Mouse (Mus musculus) T-helper 1 cell (primary cell): ENCODE data around the gene A830018L16Rik.
"Not testable (repeated sequence)": the region's sequence is repeated elsewhere in the genome, so short reads cannot be mapped to it uniquely, and the experiment has no call there.

ENCODE experiments used
- in situ Hi-C: fragments of 300-600 bp; cut with MboI, MseI; formaldehyde crosslinking; loops from one replicate; pipeline ENCODE4 v1.15.1; 2025; ENCODE audit warnings: high pct_unique_total_duplicates

The A830018L16Rik gene

DNA sequence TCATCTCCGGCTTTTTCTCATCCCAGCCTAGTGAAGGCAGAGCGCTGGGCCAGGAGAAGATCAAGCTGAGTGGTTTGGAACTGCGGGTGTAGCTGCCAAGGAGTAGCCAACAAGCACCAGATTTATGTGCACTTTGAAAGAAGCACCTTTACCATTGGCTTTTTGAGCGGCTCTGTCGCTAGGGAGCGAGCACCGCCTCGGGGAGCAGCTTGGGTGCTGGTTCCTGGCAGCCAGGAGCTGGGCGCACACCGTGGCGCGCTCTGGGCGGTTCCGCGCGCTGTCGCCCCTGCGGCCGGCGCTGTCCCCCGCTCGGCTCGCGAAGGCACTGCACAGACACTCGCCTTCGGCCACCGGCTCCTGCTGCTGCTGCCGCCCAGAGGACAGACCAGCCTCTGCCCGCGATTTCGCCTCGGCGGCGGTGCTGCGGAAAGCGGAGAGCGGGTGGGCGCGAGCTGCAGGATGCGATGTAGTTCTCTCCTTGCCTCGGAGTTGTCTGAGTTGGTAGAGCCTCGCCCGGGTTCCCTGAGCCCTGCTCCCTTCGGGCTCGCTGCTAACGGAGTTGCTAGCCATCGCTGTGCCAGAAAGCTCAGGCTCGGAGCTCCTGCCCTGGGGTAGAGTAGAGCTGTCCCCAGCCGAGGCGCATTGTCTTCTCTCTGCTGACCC is at the start of gene A830018L16Rik:
Gene A830018L16Rik (plus strand): TSS at position 212 of the 663 bp plus-strand sequence.
- in situ Hi-C loops: no loop called here

DNA sequence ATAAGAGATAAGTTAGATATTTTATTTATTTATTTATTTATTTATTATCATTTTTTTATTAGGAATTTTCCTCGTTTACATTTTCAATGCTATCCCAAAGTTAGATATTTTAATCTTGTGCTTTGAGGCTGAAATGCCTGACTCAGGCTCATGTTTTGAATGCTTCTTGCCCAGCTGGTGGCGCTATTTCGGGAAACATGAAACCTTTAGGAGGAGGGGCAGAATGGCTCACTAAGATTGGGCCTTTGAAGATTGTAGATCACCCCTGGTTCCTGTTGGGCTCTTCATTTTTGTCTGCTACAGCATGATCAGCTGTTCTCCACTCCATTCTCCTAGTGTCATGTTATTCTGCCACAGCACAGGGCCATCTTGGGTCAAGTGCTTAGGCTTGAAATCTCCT is 28.1 kb upstream of the A830018L16Rik start:
- in situ Hi-C loops: no loop called here

DNA sequence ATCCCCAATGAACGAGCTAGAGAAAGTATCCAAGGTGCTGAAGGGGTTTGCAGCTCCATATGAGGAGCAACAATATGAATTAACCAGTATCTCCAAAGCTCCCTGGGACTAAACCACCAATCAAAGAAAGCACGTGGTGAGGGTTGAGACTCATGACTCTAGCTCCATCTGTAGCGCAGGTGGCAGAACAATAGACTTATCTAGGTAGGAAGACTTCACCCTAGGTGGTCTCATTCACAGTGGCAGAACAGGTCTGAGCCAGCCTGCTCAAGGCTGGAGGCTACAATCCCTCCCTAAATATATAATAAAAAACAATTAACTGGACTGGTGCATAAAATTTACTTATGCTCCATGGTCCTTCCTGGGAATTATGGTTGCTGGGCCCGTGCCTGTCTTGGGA is 18.5 kb upstream of the A830018L16Rik start:
- in situ Hi-C loops: no loop called here

DNA sequence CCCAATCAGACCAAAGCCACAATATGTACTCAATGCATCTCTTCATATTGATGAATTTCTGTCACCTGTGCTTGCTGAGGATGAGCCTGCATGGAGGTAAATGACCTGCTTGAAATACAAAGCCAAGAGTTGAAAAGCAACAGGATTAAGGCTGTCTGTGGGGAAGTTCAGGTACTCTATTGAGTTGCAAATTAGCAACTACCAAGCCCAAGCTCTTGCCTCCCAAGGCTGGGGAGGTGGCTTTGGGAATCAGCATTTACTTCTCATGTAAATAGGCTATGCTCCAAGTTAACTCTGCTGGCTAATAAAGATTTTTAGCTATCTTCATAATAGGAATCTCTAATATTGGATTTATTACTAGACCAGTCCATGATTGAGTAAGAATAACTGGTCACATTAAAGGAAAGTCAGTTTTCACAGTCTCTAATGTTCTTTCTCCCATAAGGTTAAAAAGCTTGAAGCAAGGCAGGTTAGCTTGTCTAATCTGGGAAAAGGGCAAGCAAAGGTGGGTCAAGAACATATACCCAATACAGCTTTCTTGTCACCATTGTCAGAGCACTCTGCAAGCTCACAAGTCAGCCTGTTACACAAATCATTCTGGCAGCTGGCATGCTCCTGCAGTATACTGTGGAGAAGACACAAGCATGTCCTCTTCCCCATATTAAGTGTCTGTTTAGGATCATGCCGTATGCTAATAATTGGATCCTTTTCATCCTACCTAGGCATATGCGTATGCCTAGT is 17.7 kb upstream of the A830018L16Rik start:
- in situ Hi-C loops: no loop called here

DNA sequence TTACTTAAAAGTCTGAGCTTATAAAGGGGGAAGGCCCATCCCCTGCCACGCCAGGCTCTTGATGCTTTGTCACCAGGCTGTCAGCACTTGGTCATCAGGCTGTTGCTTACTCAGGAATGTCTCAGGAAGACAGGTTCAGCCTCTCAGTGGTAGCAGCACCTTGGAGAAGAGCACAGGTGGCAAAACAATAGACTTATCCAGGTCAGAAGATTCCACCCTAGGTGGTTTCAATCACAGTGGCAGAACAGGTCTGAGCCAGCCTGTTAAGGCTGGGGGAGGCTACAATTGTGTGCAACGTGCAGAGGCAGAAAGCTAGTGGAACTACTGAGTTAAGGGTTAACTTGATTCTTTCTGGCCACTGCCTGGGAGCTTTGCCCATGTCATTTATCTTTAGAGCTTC is 12.7 kb upstream of the A830018L16Rik start:
- in situ Hi-C loops: no loop called here

DNA sequence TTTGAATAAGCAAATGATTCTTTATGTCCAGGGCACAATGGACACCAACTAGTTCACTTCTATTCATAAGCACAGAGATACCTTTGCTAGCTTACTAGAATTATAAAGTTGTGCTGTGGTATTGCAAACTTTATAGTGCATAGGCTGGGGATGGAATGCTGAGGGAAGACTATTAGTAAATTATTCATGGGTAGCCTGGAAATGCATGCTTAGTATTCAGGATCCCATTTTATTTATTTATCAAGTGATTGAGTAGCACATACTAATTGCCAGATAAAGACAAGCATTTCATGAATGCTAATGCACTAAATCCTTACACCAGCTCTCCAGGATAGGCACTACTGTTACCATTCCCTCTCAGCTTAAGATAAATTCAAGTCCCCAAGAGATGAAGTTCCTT is 8.4 kb upstream of the A830018L16Rik start:
- in situ Hi-C loops: no loop called here

DNA sequence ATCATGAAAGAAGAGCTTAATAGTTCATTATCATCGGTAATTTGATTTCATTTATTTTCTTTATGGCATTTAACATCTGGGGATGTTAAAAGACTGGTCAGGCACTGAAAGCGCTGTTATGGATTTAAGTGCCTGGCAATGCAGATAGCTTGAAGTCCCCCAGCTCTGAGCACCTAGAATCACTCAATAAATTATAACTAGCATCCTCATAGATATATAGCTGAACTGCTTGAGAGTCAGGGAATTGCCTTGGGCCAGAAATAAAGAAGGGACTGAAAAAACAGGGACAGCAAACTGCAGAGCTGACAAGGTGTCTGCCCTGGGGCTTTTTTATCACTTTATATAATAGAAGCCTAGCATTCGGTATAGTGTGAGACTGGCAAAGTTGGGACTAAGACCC is 7.9 kb upstream of the A830018L16Rik start:
- in situ Hi-C loops: no loop called here

DNA sequence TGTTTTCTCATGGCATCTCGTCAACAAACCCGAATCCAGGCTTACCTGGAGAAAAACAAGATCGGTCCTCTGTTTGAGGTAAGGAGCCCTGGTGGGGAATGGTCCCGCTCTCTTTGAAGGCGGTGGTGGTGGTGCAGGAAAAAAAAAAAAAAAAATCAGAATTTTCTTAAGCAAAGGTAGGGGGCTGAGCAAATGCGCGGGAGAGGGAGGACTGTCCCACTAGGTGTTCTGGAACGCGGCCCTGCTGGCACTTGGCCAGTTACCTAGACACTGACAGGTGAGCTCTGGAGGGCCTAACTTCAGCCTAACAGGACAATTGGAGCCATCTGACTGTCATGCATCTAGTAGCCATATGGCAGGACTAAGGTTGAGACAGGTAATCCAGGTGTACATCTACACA is 655 bp downstream of the A830018L16Rik start:
- in situ Hi-C loops: no loop called here

DNA sequence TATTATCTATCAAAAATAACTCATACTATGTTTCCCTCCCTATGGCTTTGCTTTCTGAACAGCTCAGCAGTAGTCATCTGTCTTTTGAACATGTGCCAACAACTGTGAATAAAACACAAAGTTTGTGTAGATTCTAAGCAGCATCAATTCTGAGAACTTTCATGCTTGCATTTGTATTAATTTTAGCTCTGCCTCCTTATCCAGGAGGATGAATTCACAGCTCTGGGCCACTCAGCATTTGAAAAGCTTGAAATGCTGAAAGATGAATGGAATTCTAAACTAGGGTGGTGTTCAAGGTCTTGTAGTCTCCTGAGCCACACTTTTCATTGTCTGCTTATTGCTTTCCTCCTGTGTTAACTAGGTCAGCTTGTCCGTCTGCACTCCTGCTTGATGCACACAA is 13.4 kb downstream of the A830018L16Rik start:
- in situ Hi-C loops: no loop called here

DNA sequence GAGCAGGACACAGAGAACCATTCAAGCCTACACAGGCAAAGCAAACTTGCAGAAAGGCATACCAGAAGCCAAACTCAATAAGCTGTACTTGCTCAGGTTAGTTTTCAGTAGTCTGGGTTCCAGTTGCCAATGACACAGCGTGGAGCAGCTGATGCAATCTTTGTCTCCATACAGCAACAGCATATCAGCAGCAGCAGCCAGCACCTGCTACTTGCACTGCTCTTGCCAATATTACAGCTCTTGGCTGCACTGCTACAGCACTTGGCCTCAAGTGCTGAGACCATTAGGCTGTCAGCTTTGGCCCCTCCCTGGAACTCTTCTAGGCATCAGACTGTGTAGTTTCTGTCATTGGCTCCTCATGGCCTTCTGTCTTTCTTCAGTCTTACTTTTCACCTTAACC is 44.4 kb downstream of the A830018L16Rik start:
- in situ Hi-C loops: no loop called here

DNA sequence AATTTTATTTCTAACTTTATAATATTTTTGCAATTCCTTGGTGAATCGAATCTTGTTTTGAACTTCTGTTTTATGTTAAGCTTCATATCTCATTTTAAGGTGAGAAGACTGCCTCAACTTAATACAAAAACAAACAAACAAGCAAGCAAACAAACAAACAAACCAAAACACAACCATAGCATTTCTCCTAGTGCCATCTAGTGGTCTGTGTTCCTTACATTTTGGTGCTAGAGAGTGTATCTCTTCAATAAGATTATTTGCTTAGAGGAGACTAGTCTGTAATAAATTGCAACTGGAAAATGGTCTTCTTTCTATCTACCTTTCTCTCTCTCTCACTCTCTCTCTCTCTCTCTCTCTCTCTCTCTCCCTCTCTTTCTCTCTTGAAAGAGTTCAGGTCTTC is 52.4 kb downstream of the A830018L16Rik start:
- in situ Hi-C loops: no loop called here

DNA sequence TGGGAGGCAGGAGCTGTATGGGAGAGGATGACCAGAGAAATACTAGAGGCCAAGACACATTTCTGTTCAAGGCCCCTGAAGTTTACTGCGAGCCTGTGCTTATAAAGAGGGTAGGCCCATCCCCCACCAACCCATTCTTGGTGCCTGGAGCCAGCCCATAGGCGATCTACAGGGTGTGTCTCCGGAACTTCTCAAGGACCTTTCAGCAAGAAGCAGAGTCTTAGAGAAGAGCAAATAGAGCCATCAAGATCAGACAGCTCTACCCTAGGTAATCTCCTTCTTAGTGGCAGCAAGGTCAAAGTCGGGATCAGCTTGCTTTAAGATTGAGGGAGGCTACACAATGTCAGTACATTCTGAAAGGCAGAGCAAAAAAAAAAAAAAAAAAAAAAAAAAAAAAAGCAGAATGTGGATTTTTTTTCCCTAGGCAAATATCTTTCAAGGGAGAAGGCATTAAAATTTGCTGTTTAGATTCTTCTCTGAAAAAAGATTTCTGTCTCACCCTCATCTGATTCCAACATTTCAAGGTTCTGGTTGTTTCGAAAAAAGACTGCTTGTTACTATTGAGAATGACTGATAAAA is 53.2 kb downstream of the A830018L16Rik start:
- in situ Hi-C loops: no loop called here

DNA sequence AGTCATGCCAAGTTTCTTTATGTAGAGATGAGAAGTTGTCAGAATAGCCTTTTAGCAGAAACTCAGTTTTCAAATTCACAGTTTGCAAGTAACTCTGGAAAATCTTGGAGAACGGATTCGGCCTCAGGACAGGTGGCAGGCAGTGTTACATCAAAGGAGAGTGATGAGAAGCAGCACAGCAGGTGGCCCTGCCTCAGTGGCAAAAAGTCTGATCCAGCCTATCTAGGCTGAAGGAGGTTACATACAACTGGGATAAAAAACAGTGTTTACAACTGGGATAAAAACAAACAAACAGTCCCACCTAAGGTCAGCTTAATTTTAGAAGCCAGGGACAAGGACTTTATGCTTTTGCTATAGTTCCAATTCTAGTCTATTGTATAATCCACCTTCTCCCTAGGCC is 79.0 kb downstream of the A830018L16Rik start:
- in situ Hi-C loops: no loop called here

DNA sequence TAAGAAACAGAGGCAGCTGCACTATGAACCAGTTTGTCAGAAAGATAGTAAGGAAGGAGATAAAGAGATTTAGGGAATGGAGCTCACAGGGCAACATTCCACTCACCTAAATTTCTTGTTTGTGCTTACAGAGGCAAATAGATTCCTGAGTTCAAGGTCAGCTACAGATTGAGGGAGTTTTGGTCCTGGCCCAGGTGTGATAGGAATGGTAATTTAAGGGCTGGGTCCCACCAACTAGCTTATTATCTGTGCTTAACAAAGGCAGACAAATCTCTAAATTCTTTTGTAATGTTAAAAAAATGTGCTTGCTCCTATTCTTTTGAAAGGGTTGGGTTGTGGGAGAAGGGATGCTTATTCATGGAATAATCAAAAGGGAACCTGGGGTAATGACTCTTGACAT is 87.7 kb downstream of the A830018L16Rik start:
- in situ Hi-C loops: no loop called here

DNA sequence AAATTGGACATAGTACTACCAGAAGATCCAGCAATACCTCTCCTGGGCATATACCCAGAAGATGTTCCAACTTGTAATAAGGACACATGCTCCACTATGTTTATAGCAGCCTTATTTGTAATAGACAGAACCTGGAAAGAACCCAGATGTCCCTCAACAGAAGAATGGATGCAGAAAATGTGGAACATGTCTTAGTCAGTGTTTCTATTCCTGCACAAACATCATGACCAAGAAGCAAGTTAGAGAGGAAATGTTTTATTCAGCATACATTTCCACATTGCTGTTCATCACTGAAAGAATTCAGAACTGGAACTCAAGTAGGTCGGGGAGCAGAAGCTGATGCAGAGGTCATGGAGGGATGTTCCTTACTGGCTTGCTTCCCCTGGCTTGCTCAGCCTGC is 135.9 kb downstream of the A830018L16Rik start:
- in situ Hi-C loops: not testable (repeated sequence)

DNA sequence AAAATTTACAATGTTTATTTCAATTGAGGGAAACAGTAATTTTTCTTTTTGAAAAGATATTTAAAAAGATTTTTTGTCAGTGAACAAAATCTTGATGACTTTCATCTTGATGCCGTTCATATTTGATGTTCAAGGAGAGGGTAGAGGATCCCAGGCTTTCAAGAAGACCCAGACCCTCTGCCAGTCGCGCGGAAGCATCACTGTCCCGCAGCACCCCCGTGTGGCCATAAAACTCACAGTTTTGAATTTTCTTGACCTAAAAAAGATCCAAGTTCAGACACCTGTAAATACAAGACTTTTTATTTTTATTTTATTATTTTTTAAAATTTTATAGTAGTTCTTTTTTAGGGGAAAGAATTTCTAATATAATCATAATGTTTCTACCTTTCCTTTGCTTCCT is 151.4 kb downstream of the A830018L16Rik start:
- in situ Hi-C loops: no loop called here

DNA sequence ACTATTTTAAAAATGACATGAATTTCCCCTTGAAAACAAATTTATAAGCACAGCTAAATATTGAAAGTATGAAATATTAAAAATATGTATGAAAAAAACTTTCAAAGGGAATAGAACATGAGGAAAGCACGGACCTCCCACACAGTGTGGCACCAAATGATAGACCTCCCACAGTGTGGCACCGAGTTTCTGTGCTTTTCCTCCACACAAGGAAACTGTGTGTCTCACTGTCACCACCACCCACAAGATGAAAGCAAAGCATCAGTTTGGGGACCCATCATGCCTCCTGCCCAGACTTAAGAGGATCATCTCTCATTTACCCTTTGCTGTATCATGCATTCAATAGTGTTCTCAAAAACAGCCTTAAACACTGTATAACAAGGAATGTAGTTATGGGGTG is 152.8 kb downstream of the A830018L16Rik start:
- in situ Hi-C loops: no loop called here

DNA sequence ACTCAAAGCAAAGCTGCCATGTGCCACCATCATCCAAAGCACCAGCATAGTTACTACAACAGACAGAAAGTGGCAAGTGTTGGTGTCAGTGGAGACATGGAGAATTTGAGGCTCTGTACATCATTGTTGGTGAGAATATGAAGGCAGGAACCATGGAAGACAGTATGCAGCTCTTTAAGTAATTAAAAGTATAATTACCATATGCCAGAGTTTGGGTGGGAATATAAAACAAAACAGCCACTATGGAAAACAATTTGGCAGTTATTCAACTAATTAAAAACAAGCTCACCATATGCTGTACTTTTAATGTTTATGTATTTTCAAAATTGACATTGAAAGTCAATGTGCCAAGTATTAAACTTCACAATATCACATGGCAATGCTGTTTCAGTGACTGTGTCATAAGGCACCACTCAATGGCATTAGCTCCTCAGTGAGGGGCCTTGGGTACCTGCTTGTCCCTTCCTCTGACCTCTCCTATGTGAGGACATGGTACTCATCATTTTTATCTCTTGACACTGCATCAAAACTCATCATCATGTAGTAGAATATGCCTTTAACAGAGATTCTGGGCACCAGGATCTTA is 153.5 kb downstream of the A830018L16Rik start:
- in situ Hi-C loops: no loop called here

DNA sequence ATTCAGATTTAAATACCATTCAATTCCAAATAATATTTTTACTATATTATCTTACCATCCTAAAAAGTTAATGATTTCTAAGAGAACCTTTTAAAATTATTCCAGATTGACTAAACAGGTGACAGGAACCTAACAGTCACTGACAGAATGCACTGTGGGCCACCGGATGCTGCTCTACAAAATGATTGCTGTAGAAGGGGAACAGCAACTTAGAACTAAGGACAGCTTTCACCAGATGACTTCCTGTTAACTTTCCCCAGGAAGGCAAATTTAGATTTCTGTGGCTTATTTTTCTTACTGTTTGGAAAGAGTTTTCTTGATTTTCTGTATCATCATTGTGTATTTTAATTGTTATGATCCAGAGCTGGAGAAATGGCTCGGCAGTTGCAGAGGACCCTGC is 156.4 kb downstream of the A830018L16Rik start:
- in situ Hi-C loops: no loop called here

DNA sequence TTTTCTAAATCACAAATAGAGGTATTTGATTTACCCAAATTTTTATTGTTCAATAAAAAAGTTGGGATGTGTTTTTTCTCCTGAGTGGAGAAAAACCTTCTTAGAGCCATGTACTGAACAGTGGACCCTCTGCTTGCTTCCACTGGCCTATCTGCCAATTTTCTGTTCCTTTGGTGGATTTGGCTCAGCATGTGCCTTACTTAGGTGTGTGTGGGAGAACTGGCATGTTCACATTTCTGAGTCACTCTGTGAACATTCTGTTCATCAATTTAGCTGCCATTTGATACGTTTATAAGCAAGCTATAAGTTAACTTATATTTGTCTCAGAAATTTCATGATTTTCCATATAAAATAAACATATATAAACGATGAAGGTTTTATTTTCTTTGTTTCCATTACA is 159.6 kb downstream of the A830018L16Rik start:
- in situ Hi-C loops: no loop called here

DNA sequence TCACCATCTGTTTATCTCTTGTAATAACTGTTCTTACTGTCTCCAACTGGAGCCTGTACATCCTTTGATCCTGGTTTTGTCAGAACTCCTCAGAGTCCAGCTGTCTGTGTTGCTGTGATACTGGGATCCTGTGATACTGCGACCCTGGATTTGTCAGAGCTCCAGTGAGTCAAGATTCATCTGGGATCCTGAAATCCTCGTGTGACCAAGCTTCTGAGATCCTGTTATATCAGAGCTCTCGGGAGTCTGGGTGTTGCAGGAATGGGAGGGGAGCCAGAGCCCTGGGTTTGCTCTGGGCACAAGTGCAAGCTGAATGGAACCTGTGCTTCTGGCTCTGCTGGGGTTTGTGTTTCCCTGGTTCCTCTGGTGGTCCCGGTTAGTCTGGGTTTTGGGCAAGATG is 166.1 kb downstream of the A830018L16Rik start:
- in situ Hi-C loops: no loop called here

DNA sequence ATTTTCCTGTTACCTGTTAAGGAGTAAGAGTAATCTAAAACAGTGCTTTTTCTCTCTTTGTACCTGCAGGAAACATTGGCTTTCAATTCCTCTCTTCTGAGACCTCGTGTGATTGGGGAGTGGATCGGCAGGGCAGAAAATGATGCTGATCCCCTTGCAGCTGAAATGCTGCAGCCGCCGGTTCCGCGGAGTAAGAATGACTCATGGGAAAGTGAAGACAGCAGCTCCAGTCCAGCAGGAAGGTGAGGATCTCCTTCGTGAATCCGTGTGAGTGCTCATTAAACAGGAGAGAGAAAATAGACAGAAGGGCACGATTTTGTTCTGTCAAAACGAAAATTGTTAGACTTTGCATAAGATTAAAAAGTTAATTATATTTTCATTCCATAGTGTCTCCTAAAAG is 174.4 kb downstream of the A830018L16Rik start:
- in situ Hi-C loops: no loop called here

DNA sequence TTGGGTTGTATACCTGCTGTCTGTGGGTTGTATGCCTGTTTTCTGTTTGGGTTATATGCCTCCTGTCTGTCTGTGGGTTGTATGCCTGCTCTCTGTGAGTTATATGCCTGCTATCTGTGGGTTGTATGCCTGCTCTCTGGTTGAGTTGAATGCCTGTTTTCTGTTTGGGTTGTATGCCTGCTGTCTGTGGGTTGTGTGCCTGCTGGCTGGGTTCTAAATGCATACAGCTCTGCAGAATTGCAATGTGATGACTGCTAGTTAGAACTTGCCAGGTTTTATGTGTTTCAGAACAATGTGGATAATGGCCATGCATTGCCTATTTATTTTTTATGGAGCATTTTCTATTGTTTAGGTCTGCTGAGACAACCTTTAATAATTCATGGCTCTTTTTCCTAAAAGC is 236.2 kb downstream of the A830018L16Rik start:
- in situ Hi-C loops: no loop called here
